Mouse (Mus musculus) hindbrain, embryonic 10.5 days (tissue): ENCODE results near the gene Nlrc5. TPM values are rescaled to one million over a fixed set of nuclear protein-coding genes. Genes with fewer than 3 reads are reported as not detected.

Experiments
- DNase-seq: peaks from one replicate; pipeline ENCODE4 v3.0.0-alpha.2; 2017; ENCODE audit warnings: low spot score
- H3K27ac ChIP-seq: fragments of 300-500 bp; sonication (generic); 2 replicates; pipeline ENCODE4 v1.5.1; 2016; ENCODE audit warnings: mild to moderate bottlenecking, moderate library complexity
- H3K27me3 ChIP-seq: fragments of 300-500 bp; sonication (generic); 2 replicates; pipeline ENCODE4 v1.6.1; 2016; ENCODE audit warnings: mild to moderate bottlenecking; ENCODE audit not compliant: poor library complexity, insufficient read depth, severe bottlenecking
- H3K36me3 ChIP-seq: fragments of 300-500 bp; sonication (generic); 2 replicates; pipeline ENCODE4 v1.6.1; 2016; ENCODE audit warnings: mild to moderate bottlenecking, moderate library complexity
- H3K4me1 ChIP-seq: fragments of 300-500 bp; sonication (generic); replicated peaks from 2 replicates; pipeline ENCODE4 v1.6.1; 2016; ENCODE audit warnings: mild to moderate bottlenecking
- H3K4me3 ChIP-seq: fragments of 300-500 bp; sonication (generic); 2 replicates; pipeline ENCODE4 v1.5.1; 2016; ENCODE audit warnings: mild to moderate bottlenecking, moderate library complexity
- H3K9me3 ChIP-seq: fragments of 300-500 bp; sonication (generic); 2 replicates; pipeline ENCODE4 v1.6.1; 2016; ENCODE audit warnings: mild to moderate bottlenecking, moderate library complexity
- whole genome bisulfite sequencing: fragments of 180-500 bp; shearing (Covaris S2); methylation state at CpG from one replicate; pipeline ENCODE4 v1.1.7; 2016; 5-methylcytosine and 5-hydroxymethylcytosine counted together
- polyA plus RNA-seq: library from polyadenylated mRNA; unstranded; fragments of >200 nt; fragmentation: Nextera tagmentation; extraction: Ambion mirVana; gene quantifications from 2 replicates; pipeline ENCODE4 v1.2.1, GENCODE M21; 2016

Gene Nlrc5
- polyA plus RNA-seq, 1 experiment from 2014 or later = 0.20 TPM

DNA sequence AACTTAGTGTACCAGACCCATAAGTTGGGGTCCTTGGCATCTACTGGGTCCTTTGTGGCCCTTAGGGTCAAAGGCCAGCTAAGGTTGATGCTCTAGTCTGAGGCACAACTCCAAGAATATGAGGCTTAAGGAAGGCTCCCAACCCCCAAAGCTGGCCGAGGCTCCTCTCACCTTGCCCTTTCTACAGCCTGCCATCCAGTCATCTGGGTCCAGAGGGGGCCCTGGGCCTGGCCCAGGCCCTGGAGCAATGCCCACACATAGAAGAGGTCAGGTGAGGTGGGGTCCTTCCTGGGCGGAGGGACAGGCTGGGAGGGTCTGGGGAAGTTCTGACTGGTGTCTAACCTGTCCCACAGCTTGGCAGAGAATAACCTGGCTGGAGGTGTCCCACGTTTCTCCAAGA, 88.3 kb downstream of the Nlrc5 start:
- WGBS = 89% methylated on average over 3 of the region's 3 CpGs
- no peak overlapping the region for H3K27ac ChIP-seq
- DNase-seq = no peak
- no peaks in the 10 kb centered on the region for H3K27me3 ChIP-seq
- H3K9me3 ChIP-seq = no peaks in the 10 kb centered on the region
- no peaks in the 10 kb centered on the region for H3K4me1 ChIP-seq
- no peaks in the 10 kb centered on the region for H3K36me3 ChIP-seq
- H3K4me3 ChIP-seq = no peak overlapping the region

- Histone ChIP-seq H3K36me3 (no peaks in the 10 kb centered on the region), H3K27me3 (peaks cover 5% of the 10 kb centered on the region), H3K4me1 (no peaks in the 10 kb centered on the region), H3K27ac (no peak overlapping the region), H3K4me3 (no peak overlapping the region), H3K9me3 (no peaks in the 10 kb centered on the region)
- 89% methylated on average over 9 of the region's 9 CpGs for WGBS
- DNase-seq = no peak
These were observed 90.4 kb downstream of the Nlrc5 start for GRCm38 (mm10) chr8:94524554-94524953.

- Histone ChIP-seq H3K4me3 (no peak overlapping the region), H3K27me3 (peaks cover 27% of the 10 kb centered on the region), H3K27ac (no peak overlapping the region), H3K36me3 (no peaks in the 10 kb centered on the region), H3K9me3 (no peaks in the 10 kb centered on the region), H3K4me1 (peaks cover 6% of the 10 kb centered on the region; the same call in 1 of the 2 replicates)
- 89% methylated on average over 7 of the region's 7 CpGs for WGBS
- DNase-seq = no peak
These were observed 93.0 kb downstream of the Nlrc5 start for GRCm38 (mm10) chr8:94527178-94527577.

DNA sequence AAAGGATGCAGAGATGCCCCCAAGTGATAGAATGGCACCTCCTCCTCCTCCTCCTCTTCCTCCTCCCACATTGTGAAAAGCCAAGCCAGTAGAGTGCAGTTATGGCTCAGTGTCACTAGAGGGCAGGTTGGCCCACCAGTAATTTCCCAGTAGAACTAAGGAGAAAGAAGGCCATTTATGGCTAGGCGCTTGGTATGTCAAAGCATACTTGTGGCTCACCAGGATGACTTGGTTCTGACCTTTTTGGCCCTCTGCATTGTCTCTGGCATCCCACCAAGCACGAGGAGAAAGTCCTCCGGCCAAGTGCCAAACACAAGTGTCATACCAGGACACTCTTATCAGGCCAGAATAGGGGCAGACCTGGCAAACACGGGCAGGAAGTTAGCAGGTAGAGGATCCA, 94.1 kb downstream of the Nlrc5 start:
- WGBS = 46% methylated on average over 4 of the region's 4 CpGs
- Histone ChIP-seq H3K4me1 (peaks cover 16% of the 10 kb centered on the region), H3K27me3 (peaks cover 37% of the 10 kb centered on the region), H3K9me3 (no peaks in the 10 kb centered on the region), H3K27ac (no peak overlapping the region), H3K36me3 (no peaks in the 10 kb centered on the region), H3K4me3 (no peak overlapping the region)
- DNase-seq = peak; percentile 57

- H3K27me3 ChIP-seq = peaks cover 53% of the 10 kb centered on the region
These were observed 95.7 kb downstream of the Nlrc5 start for GRCm38 (mm10) chr8:94529875-94530274.

GRCm38 (mm10) chr8:94530643-94531042, 96.5 kb downstream of the Nlrc5 start:
- Histone ChIP-seq H3K4me1 (peaks cover 40% of the 10 kb centered on the region), H3K9me3 (no peaks in the 10 kb centered on the region), H3K4me3 (no peak overlapping the region), H3K27ac (no peak overlapping the region), H3K27me3 (peaks cover 61% of the 10 kb centered on the region), H3K36me3 (no peaks in the 10 kb centered on the region)
- 92% methylated on average over 4 of the region's 4 CpGs for WGBS
- no peak for DNase-seq

More at GRCm38 (mm10) chr8:94529875-94530274, 95.7 kb downstream of the Nlrc5 start:
- Histone ChIP-seq H3K4me3 (no peak overlapping the region), H3K4me1 (peaks cover 32% of the 10 kb centered on the region), H3K36me3 (no peaks in the 10 kb centered on the region), H3K9me3 (no peaks in the 10 kb centered on the region), H3K27ac (no peak overlapping the region)
- WGBS = 74% methylated on average over 4 of the region's 4 CpGs
- DNase-seq = no peak

DNA sequence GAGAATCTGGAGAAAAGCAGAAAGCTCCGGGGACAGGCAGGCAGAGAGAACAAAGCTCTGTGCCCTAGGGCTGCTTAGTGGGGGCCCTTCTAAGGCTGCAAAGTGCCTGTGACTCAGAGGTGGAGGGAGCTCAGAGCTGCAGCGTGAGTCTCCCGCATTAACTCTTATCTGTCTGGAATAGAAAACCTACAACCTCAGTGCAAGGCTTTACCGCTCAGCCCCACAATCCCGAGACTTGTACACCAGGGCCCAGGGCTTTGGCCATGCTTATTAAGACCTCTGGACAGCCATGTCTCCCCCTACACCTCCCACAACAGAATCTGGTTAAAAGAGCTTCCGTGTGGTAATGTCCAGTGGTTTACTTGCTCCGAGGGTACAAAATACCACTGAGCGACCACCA, 97.8 kb downstream of the Nlrc5 start:
- Histone ChIP-seq H3K36me3 (no peaks in the 10 kb centered on the region), H3K27ac (peak overlapping the region; percentile 90), H3K27me3 (peaks cover 75% of the 10 kb centered on the region), H3K4me1 (peaks cover 42% of the 10 kb centered on the region), H3K9me3 (no peaks in the 10 kb centered on the region), H3K4me3 (peak overlapping the region; percentile 71)
- peak; percentile 53 for DNase-seq
- WGBS = 1% methylated on average over 8 of the region's 8 CpGs

GRCm38 (mm10) chr8:94532525-94532872, 98.3 kb downstream of the Nlrc5 start:
- Histone ChIP-seq H3K36me3 (no peaks in the 10 kb centered on the region), H3K27me3 (peaks cover 80% of the 10 kb centered on the region), H3K27ac (peak overlapping the region; percentile 90), H3K4me1 (peaks cover 42% of the 10 kb centered on the region), H3K4me3 (peak overlapping the region; percentile 71), H3K9me3 (no peaks in the 10 kb centered on the region)
- under 1% methylated on average over 34 of the region's 34 CpGs for WGBS
- DNase-seq = no peak

DNA sequence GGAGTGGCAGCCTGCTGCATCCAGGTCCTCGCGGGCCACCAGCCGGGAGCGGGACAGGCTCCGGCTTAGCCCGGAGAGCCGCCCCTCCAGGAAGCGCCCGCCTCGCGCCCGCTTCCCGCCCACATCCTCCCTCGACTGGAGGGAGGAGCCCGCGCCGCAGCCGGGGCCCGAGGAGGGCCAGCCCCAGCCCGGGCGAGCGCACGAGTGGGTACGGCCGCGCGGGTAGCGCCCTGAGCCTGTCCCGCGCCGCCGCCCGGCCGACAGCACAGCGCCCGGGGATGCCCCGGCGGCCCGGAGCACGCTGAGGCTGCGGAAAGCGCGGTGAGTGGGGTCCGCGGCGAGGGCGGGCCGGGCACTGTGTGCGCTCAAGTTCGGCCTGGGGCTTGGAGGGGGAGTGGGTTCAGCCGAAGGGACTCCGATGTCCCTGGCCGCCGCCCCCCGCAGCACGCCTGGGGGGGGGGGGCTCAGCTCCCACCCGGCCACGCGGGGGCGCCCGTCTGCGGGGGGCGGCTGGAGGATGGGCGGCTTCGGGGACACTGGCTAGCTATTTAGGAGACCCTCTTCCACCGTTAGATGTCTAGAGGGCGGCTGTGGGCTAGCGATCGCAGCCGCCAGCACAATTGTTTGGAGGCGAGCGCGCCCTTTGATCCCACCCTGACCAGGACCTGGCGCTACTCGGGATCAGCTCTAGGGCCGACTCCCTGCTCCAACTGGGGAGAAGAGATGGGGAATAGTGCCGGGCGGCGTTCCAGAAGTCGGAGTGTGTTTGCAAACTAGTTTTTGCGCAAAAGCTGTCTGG, 98.9 kb downstream of the Nlrc5 start, which contains the start of gene Cpne2:
Cpne2 (plus strand) TSS at position 118 of the 799 bp plus-strand sequence.
- Histone ChIP-seq H3K4me3 (peak within 1 kb of the TSS; percentile 71), H3K36me3 (no peaks in the 10 kb centered on the region), H3K4me1 (peaks cover 42% of the 10 kb centered on the region), H3K9me3 (no peaks in the 10 kb centered on the region), H3K27ac (peak within 1 kb of the TSS; percentile 90), H3K27me3 (peaks cover 82% of the 10 kb centered on the region)
- DNase-seq = peak; percentile 71
- WGBS = under 1% methylated on average over 80 of the region's 81 CpGs

DNA sequence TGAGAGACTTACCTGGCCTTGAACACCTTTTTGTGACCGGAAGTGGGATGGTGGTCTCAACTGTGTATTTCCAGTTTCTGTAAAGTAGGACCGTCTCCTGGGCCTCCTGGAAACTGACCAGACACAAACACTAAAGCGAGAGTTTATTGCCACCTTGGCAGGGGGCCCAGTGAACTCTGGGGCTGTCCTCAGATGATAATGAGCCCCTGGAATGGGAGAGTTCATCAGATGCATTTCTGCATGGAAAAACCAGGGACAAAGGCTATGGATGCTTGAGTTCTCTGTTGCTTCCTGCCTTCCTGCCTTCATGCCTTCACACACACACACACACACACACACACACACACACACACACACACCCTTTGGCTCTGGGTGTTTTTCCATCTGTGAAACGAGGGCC, 100.5 kb downstream of the Nlrc5 start:
- peaks cover 76% of the 10 kb centered on the region for H3K27me3 ChIP-seq
- DNase-seq = no peak

GRCm38 (mm10) chr8:94535631-94536030, 101.5 kb downstream of the Nlrc5 start:
- no peak for DNase-seq
- no peak overlapping the region for H3K27ac ChIP-seq
- H3K4me1 ChIP-seq = peaks cover 49% of the 10 kb centered on the region
- H3K4me3 ChIP-seq = no peak overlapping the region
- H3K9me3 ChIP-seq = no peaks in the 10 kb centered on the region
- peaks cover 67% of the 10 kb centered on the region for H3K27me3 ChIP-seq
- no peaks in the 10 kb centered on the region for H3K36me3 ChIP-seq
- 82% methylated on average over 7 of the region's 7 CpGs for WGBS

More for the DNA sequence above, 100.5 kb downstream of the Nlrc5 start:
- no peak overlapping the region for H3K27ac ChIP-seq
- WGBS = 47% methylated on average over 4 of the region's 4 CpGs
- H3K36me3 ChIP-seq = no peaks in the 10 kb centered on the region
- H3K4me3 ChIP-seq = no peak overlapping the region
- H3K4me1 ChIP-seq = peaks cover 42% of the 10 kb centered on the region
- H3K9me3 ChIP-seq = no peaks in the 10 kb centered on the region

DNA sequence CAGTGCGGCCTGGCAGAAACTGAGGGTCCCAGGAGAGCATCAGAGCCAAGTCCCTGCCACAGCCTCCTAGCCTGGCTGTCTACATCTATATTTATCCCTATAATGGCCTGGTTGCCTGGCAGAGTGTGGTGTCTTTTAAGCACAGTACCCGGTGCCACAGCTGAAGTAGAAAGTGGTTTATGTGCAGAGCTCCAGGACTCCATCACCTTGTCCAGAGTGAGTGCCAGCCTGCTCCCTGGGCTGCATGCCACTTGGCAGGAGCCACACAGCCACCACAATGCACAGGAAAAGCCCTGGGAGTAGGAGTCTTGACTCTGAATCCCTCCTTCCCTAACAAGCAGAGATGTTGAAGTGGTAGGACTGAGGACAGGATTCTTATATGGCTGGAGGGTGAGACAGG, 103.3 kb downstream of the Nlrc5 start:
- no peaks in the 10 kb centered on the region for H3K36me3 ChIP-seq
- H3K4me1 ChIP-seq = peaks cover 45% of the 10 kb centered on the region
- peaks cover 52% of the 10 kb centered on the region for H3K27me3 ChIP-seq
- no peak overlapping the region for H3K4me3 ChIP-seq
- H3K9me3 ChIP-seq = no peaks in the 10 kb centered on the region
- WGBS = 82% methylated on average over 2 of the region's 2 CpGs
- DNase-seq = no peak
- no peak overlapping the region for H3K27ac ChIP-seq

GRCm38 (mm10) chr8:94540025-94540424, 105.9 kb downstream of the Nlrc5 start:
- no peak for DNase-seq
- Histone ChIP-seq H3K36me3 (no peaks in the 10 kb centered on the region), H3K4me1 (peaks cover 23% of the 10 kb centered on the region), H3K4me3 (no peak overlapping the region), H3K9me3 (no peaks in the 10 kb centered on the region), H3K27me3 (peaks cover 27% of the 10 kb centered on the region), H3K27ac (no peak overlapping the region)
- WGBS = 94% methylated on average over 2 of the region's 2 CpGs
